Mouse (Mus musculus) 3134 (cell line): Measurements from ENCODE around the gene Bnc2.

ENCODE experiments used
- DNase-seq: peaks from one replicate; pipeline ENCODE4 v3.0.0-alpha.2; 2011; ENCODE audit warnings: low spot score; ENCODE audit not compliant: insufficient read length; ENCODE audit errors: extremely low read depth

Bnc2 gene

GRCm38 (mm10) chr4:84633991-84634390, 41.1 kb downstream of the Bnc2 start:
- no peak for DNase-seq

- no peak for DNase-seq
Observed at GRCm38 (mm10) chr4:84632832-84633789, 42.0 kb downstream of the Bnc2 start.

GRCm38 (mm10) chr4:84627616-84628015, 47.5 kb downstream of the Bnc2 start:
- no peak for DNase-seq

GRCm38 (mm10) chr4:84623312-84623711, 51.8 kb downstream of the Bnc2 start:
- DNase-seq, result no peak

GRCm38 (mm10) chr4:84621785-84622184, 53.3 kb downstream of the Bnc2 start:
- no peak for DNase-seq

- no peak for DNase-seq
Observed at GRCm38 (mm10) chr4:84609861-84610260, 65.2 kb downstream of the Bnc2 start.

- no peak for DNase-seq
Observed at GRCm38 (mm10) chr4:84604461-84604860, 70.6 kb downstream of the Bnc2 start.

- no peak for DNase-seq
Observed at GRCm38 (mm10) chr4:84580260-84580952, 94.7 kb downstream of the Bnc2 start.

- no peak for DNase-seq
Observed at GRCm38 (mm10) chr4:84578296-84578695, 96.8 kb downstream of the Bnc2 start.

- DNase-seq, result no peak
Observed at GRCm38 (mm10) chr4:84566123-84566522, 109.0 kb downstream of the Bnc2 start.

- DNase-seq, result peak; percentile 58
Observed at GRCm38 (mm10) chr4:84545204-84545871, 129.7 kb downstream of the Bnc2 start.

- no peak for DNase-seq
Observed at GRCm38 (mm10) chr4:84544646-84545045, 130.4 kb downstream of the Bnc2 start.

- no peak for DNase-seq
Observed at GRCm38 (mm10) chr4:84540531-84540930, 134.5 kb downstream of the Bnc2 start.

- no peak for DNase-seq
Observed at GRCm38 (mm10) chr4:84539396-84539795, 135.7 kb downstream of the Bnc2 start.

- DNase-seq, result no peak
Observed at GRCm38 (mm10) chr4:84528886-84529789, 145.9 kb downstream of the Bnc2 start.

GRCm38 (mm10) chr4:84528358-84528757, 146.7 kb downstream of the Bnc2 start:
- DNase-seq, result no peak

- DNase-seq, result no peak
Observed at GRCm38 (mm10) chr4:84527066-84527933, 147.8 kb downstream of the Bnc2 start.

GRCm38 (mm10) chr4:84523651-84524221, 151.3 kb downstream of the Bnc2 start:
- peak; percentile 76 for DNase-seq

- DNase-seq, result peak; percentile 74
Observed at GRCm38 (mm10) chr4:84523211-84523610, 151.9 kb downstream of the Bnc2 start.
